Mouse (Mus musculus): ENCODE data around the gene Bloc1s6.

GRCm38 (mm10) chr2:122702181-122703036, 35.9 kb upstream of the Bloc1s6 start, which contains the start of gene Slc30a4:
- TF ChIP-seq CTCF (IDR thresholded peaks at IDR 0.05; ENCODE audit: borderline replicate concordance, insufficient read depth, low read length) (no peak), POLR2A (IDR thresholded peaks at IDR 0.05; ENCODE audit: low read depth, low read length) (peak; percentile 42)
